Mouse (Mus musculus): ENCODE data around the gene Stag1.

Gene Stag1

DNA sequence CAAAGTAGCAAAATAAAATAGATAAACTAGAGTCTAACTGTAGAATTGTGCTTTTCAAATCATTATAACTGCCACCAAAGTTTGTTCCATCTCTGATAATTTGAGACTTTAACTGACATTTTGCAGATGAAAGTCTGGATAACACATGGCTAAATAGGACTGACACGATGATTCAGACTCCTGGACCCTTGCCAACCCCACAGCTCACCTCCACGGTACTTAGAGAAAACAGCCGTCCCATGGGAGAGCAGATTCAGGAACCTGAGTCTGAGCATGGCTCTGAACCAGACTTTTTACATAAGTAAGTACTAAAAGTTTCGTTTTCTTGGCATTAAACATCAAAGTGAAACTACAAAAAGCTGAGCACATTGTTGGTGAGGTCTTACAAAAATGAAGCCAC is 353.9 kb downstream of the Stag1 start:
- DNase-seq (ENCODE audit: low read depth, low spot score), result no peak

DNA sequence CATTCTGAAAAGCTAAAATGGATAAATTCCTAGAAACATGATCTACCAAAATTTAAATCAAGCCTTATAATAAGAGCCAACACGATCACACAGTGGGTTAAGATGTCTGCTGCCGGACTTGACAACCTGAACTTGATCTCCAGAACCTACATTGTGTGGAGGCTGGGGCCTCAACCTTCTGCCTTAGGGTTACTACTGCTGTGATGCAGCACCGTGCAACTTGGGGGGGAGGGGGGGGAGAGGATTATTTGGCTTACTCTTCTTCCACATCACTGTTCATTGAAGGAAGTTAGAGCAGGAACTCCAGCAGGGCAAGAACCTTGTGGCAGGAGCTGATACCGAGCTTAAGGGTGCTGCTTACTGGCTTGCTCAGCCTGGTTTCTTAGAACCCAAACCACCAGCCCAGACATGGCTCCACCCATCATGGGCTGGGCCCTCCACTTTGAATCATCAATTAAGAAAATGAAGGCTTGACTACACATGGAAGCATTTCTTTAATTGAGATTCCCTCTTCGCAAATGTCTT is 365.4 kb downstream of the Stag1 start:
- DNase-seq (ENCODE audit: low read depth, low spot score), result peak; percentile 40

DNA sequence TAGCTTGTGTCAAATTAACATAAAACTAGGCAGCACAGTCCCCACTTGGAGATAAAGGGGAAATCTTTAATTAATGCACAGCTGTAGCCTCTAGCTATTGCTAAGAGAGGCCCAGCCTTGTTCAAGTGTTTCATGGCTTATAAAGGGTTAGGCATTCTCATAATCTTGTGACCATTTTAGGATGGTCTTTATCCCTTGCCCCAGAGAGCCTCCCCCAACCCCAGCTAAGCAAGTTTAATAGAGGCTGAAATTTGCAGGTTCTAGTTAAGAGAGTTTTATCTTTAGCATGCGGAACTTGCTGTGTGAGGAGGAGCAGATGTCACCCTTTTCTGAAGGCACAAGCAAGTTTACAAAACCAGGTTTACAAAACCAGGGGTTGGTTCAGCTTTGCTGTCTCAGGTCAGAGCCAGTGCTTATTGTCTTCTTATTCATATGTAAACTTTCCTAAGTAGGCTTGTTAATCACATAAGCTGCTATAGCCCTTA is 365.9 kb downstream of the Stag1 start:
- no peak for DNase-seq (ENCODE audit: low read depth, low spot score)

DNA sequence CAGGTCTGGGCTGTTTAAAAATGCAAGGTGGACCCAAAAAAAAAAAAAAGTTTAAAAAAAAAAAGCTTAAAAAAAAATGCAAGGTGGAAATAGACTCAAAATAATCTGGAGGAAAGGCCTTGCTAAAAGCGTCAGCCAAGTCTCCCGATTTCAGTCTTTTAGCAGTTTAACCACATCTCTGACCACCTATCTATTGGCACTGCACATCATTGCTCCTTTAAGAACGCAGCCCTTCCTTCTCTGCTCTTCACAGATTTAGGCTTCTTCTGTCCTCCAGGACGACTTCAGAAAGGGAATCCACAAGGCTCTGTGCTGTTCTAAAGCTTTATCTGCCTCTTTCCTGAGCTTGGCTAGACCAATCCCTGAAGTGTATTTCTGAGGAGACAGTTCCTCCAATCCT is 366.5 kb downstream of the Stag1 start:
- DNase-seq (ENCODE audit: low read depth, low spot score), result no peak

GRCm38 (mm10) chr9:100969461-100969860 is 371.9 kb downstream of the Stag1 start:
- no peak for DNase-seq (ENCODE audit: low read depth, low spot score)

- no peak for DNase-seq (ENCODE audit: low read depth, low spot score)
These were observed 381.1 kb downstream of the Stag1 start for GRCm38 (mm10) chr9:100978666-100979065.

- DNase-seq (ENCODE audit: low read depth, low spot score), result no peak
These were observed 381.7 kb downstream of the Stag1 start for GRCm38 (mm10) chr9:100979260-100979659.

- DNase-seq (ENCODE audit: low read depth, low spot score), result no peak
These were observed 385.2 kb downstream of the Stag1 start for GRCm38 (mm10) chr9:100982786-100983185.

DNA sequence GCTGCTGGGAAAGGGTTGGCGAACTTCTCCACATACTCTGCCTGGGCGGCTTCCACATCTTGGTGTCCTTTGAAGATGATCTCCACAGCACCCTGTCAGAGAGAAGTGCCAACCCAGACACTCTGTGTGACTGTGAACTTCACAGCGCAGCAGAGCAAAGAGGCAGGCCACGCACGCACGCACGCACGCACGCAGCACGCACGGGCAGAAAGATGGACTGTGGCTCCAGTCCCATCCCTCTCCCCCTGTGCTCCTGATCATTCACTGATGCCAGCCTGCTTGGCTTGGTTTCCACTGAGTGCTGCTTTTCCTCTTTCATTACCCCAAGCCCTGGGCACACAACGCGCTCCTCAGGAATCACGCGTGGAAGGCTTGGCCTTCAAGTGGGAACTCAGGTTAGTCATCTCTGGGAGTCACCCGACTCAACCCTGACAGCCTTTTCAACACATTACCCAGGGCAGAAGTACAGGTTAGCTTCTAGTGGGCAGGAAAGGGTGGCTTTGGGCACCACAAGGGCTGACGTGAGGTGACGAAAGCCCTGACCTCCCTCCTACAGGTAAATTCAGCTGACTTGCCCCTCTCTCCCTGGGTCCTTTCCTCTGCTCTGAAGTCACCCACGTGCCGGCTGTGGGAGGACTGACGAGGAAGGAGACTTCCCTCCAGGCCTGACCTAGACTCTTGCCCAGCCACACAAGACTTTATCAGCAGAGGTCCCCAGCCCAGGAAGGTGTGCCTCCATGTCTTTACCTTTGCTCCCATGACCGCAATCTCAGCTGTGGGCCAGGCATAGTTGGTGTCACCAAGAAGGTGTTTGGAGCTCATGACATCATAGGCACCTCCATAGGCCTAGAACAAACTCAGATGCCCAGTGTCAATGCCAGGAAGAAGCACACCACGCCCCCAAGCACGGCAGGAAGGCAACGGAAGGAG is 387.0 kb downstream of the Stag1 start:
- no peak for DNase-seq (ENCODE audit: low read depth, low spot score)

GRCm38 (mm10) chr9:100987006-100987405 is 389.4 kb downstream of the Stag1 start:
- DNase-seq (ENCODE audit: low read depth, low spot score), result no peak

DNA sequence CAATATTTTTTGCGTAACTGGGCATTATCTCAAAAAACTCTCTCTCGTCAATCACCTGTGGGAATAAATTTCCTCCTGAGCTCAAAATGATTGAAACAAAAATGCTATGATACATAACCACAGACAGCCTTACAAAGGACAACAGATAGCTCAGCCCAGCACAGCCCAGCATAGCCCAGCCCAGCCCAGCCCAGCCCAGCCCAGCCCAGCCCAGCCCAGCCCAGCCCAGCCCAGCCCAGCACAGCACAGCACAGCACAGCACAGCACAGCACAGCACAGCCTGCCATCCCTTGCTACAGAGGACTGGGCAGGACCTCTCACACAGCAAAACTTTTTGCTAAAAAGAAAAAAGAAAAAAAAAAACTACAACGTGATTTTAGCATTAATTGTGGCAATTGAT is 390.3 kb downstream of the Stag1 start:
- no peak for DNase-seq (ENCODE audit: low read depth, low spot score)

- no peak for DNase-seq (ENCODE audit: low read depth, low spot score)
These were observed 393.0 kb downstream of the Stag1 start for GRCm38 (mm10) chr9:100990609-100991008.

DNA sequence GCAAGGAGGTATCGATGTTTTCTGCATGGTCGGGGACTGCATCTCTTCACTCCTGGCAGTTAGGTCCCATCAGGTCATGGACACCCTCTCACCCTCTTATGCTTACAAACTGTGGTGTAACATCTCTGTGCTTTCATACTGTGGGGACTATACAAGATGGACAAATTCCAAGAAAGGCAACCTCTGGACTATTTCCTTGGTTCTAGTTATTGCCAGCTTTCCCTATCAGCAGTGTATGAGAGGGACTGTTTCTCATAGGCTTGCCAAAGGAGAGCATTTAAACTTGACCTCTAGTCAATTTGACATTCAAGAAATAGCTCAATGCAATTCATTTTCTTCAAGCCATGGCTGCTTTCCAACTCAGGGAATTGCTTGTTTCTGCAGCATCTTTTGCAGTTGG is 393.7 kb downstream of the Stag1 start:
- DNase-seq (ENCODE audit: low read depth, low spot score), result no peak

GRCm38 (mm10) chr9:100992191-100992590 is 394.6 kb downstream of the Stag1 start:
- DNase-seq (ENCODE audit: low read depth, low spot score), result no peak

- no peak for DNase-seq (ENCODE audit: low read depth, low spot score)
These were observed 396.3 kb downstream of the Stag1 start for GRCm38 (mm10) chr9:100993937-100994336.

DNA sequence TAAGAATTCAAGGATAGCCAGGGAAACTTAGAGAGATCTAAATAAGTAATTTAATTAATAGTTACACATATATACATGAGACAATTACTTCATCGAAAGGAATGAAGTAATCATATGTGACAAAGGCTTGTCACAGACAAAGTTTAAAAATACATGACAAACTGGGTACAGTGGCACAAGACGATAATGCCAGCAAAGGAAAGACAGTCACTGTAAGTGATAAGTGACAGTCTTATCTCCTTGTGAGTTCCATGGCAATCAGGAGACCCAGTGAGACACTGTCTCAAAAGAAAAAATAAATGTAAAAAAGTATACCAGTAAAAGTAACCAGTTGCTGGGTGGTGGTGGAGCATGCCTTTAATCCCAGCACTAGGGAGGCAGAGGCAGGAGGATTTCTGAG is 399.5 kb downstream of the Stag1 start:
- no peak for DNase-seq (ENCODE audit: low read depth, low spot score)

DNA sequence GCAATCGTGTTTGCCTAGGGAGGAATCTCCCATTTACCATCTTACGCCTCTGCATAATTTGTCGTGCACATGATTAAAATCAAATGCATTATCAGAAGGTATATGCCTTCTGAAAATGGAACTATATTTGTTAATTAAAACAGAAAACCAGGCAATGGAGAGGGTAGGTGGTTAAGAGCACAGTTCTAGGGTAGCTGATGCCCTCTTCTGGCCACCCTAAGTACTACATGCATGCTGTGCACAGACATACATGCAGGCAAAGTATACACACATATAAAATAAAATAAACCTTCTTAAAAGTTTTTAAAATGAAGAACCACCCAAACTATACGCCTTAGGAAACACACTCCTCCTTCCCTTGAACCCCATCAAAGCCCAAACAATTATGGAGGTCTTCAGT is 404.5 kb downstream of the Stag1 start:
- DNase-seq (ENCODE audit: low read depth, low spot score), result peak; percentile 36

DNA sequence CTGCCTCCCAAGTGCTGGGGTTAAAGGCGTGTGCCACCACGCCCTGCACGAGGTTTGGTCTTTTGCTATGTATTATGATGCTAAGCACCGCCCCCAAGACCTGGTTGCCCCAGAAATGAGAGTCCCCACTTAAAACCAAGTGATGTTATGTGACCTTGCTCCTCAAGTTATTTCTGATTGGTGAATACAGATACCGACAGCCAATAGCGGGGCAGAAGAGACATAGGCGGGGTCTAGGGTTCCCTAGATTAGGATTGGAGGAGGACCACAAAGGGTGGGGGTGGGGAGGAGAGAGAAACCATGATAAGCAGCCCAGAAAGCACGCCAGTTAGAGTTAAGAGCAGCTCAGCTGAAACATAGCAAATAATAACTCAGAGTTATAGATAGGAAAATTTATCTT is 405.2 kb downstream of the Stag1 start:
- no peak for DNase-seq (ENCODE audit: low read depth, low spot score)

DNA sequence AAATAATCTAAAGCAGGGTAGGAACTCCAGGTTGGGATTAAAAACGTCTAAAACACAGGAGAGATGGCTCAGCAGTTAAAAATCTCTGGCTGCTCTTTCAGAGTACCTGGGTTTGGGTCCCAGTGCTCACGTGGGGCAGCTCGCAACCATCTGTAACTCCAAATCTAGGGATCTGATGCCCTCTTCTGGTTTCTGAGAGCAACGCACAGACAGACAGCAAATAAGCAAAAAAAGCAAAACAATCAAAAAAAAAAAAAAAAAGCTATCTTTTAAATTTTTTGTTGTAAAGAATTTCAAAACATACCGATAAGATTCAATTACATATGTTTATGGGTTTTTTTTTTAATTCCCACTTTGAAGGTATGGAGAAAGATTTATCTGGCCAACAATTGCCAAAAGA is 405.7 kb downstream of the Stag1 start:
- DNase-seq (ENCODE audit: low read depth, low spot score), result no peak

- DNase-seq (ENCODE audit: low read depth, low spot score), result no peak
These were observed 408.3 kb downstream of the Stag1 start for GRCm38 (mm10) chr9:101005866-101006265.

Data from c-Kit-negative CD71-positive TER-119-positive erythroid progenitor cells, embryonic 14.5 days (primary cell).